Mouse (Mus musculus) CH12F3 (cell line): ENCODE data around the gene Per2.

Experiments
- in situ Hi-C: fragments of 300-500 bp; cut with MboI; formaldehyde crosslinking; loops from 2 replicates; pipeline ENCODE4 v1.14.3; 2020; ENCODE audit warnings: low sequenced_read_pairs

Per2 gene

GRCm38 (mm10) chr1:91398260-91399062, 60.7 kb downstream of the Per2 start, which contains the start of gene Ilkap:
Gene Ilkap, minus strand, starts transcription at chr1:91398815.
- in situ Hi-C loops, result no loop called here

- in situ Hi-C loops, result no loop called here
Observed at GRCm38 (mm10) chr1:91397927-91398259, 61.2 kb downstream of the Per2 start.

- in situ Hi-C loops, result no loop called here
Observed at GRCm38 (mm10) chr1:91390369-91390768, 68.8 kb downstream of the Per2 start.

- in situ Hi-C loops, result no loop called here
Observed at GRCm38 (mm10) chr1:91381091-91381471, 78.0 kb downstream of the Per2 start.

GRCm38 (mm10) chr1:91380453-91381090, 78.6 kb downstream of the Per2 start:
- in situ Hi-C loops, result no loop called here

GRCm38 (mm10) chr1:91373414-91373835, 85.7 kb downstream of the Per2 start:
- in situ Hi-C loops, result no loop called here

GRCm38 (mm10) chr1:91370055-91370454, 89.1 kb downstream of the Per2 start:
- in situ Hi-C loops, result no loop called here

- in situ Hi-C loops, result no loop called here
Observed at GRCm38 (mm10) chr1:91369408-91369807, 89.7 kb downstream of the Per2 start.

GRCm38 (mm10) chr1:91367295-91367694, 91.8 kb downstream of the Per2 start:
- in situ Hi-C loops, result no loop called here

- in situ Hi-C loops, result no loop called here
Observed at GRCm38 (mm10) chr1:91366215-91367108, 92.7 kb downstream of the Per2 start, which contains the start of gene Erfe. Gene Erfe, plus strand, starts transcription at chr1:91366430.
